Mouse (Mus musculus) limb, embryonic 11.5 days (tissue): ENCODE measurements at regions not wholly inside any gene's neighbourhood (a gene's known extent, or its start where the extent isn't known, plus 50 kb on each side); places are given as distances from the start of the nearest gene placed in this dataset.

Experiments used
- ATAC-seq: fragments of 200-750 bp; cut with Nextera tagmentation; 2 replicates; pipeline ENCODE4 v1.8.0; 2017; ENCODE audit warnings: low read depth; ENCODE audit not compliant: insufficient number of reproducible peaks, low FRiP score, low TSS enrichment
- DNase-seq: peaks from one replicate; pipeline ENCODE4 v3.0.0-alpha.2; 2015; ENCODE audit warnings: low spot score
- H3K27ac ChIP-seq: fragments of 300-500 bp; sonication (generic); replicated peaks from 2 replicates; pipeline ENCODE4 v1.5.1; 2014; ENCODE audit warnings: low read depth, mild to moderate bottlenecking, low read length
- H3K27me3 ChIP-seq: fragments of 300-500 bp; sonication (generic); 2 replicates; pipeline ENCODE4 v1.6.1; 2014; ENCODE audit warnings: mild to moderate bottlenecking, low read length, mixed read lengths; ENCODE audit not compliant: control insufficient read depth, insufficient read depth
- H3K36me3 ChIP-seq: fragments of 300-500 bp; sonication (generic); 2 replicates; pipeline ENCODE4 v1.6.1; 2014; ENCODE audit warnings: mild to moderate bottlenecking, low read length, moderate library complexity, mixed read lengths; ENCODE audit not compliant: control insufficient read depth, insufficient read depth
- H3K4me1 ChIP-seq: fragments of 300-500 bp; sonication (generic); 2 replicates; pipeline ENCODE4 v1.6.1; 2014; ENCODE audit warnings: low read length, mixed read lengths; ENCODE audit not compliant: control insufficient read depth, insufficient read depth
- H3K4me2 ChIP-seq: fragments of 300-500 bp; sonication (generic); 2 replicates; pipeline ENCODE4 v1.6.1; 2014; ENCODE audit warnings: low read depth, mild to moderate bottlenecking, moderate library complexity; ENCODE audit not compliant: severe bottlenecking
- H3K4me3 ChIP-seq: fragments of 300-500 bp; sonication (generic); 2 replicates; pipeline ENCODE4 v1.5.1; 2014; ENCODE audit warnings: low read depth, low read length
- H3K9ac ChIP-seq: fragments of 300-500 bp; sonication (generic); 2 replicates; pipeline ENCODE4 v1.6.1; 2014; ENCODE audit warnings: mild to moderate bottlenecking, low read length
- H3K9me3 ChIP-seq: fragments of 300-500 bp; sonication (generic); 2 replicates; pipeline ENCODE4 v1.6.1; 2016; ENCODE audit warnings: low read length; ENCODE audit not compliant: control insufficient read depth
- WGBS: fragments of 180-500 bp; shearing (Covaris S2); extraction: QIAGEN DNeasy Blood & Tissue Kit; methylation state at CpG from one replicate; pipeline ENCODE4 v1.1.7; 2014; 5-methylcytosine and 5-hydroxymethylcytosine counted together

DNA sequence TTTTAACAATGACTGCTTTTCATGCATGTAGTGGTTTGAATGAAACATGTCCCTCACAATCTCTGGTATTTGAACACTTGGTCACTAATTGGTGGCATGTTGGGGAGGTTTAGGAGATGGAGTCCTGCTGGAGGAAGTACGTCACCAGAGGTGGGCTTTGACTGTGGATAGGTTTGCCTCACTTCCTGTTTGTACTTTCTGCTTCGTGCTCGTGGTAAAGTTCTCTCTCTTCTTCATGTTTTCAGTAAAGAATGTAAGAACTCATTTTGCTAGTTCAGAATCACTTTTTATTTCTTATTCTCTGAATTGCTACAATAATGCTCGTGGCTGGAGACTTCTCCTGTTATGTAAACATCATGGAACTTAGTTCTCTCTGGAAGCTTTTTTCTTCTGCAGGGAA is 310.5 kb upstream of the Ptger4 start:
- ATAC-seq (no peak), DNase-seq (no peak)
- H3K4me1 ChIP-seq = no peaks in the 10 kb centered on the region
- no peak overlapping the region for H3K27ac ChIP-seq
- H3K4me2 ChIP-seq = no peak overlapping the region
- H3K9me3 ChIP-seq = no peaks in the 10 kb centered on the region
- no peaks in the 10 kb centered on the region for H3K27me3 ChIP-seq
- no peak overlapping the region for H3K4me3 ChIP-seq
- 82% methylated on average over 4 of the region's 4 CpGs for WGBS
- no peaks in the 10 kb centered on the region for H3K36me3 ChIP-seq
- H3K9ac ChIP-seq = no peak overlapping the region

DNA sequence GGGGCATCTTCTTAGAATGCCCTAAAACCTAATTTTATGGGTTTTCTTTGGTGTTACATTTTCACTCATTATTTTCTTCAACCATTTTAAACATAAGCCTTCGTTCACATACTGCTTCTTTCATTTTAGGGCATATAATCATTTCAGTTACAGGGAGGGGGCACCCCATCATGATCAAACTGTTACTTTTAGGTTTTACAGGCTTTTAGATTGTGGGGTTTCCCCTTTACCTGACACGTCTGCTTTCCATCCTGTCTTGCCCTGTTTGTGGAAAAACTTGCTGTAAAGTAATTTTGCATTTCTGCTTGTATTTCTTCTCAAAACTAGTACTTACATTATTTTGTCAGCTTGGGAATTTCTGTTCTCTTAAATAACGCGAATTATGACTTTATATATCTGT is 310.9 kb upstream of the Ptger4 start:
- Histone ChIP-seq H3K4me2 (no peak overlapping the region), H3K9me3 (no peaks in the 10 kb centered on the region), H3K4me1 (no peaks in the 10 kb centered on the region), H3K27me3 (no peaks in the 10 kb centered on the region), H3K9ac (no peak overlapping the region), H3K27ac (no peak overlapping the region), H3K36me3 (no peaks in the 10 kb centered on the region), H3K4me3 (no peak overlapping the region)
- 81% methylated on average over 4 of the region's 4 CpGs for WGBS
- DNase-seq (no peak), ATAC-seq (no peak)

DNA sequence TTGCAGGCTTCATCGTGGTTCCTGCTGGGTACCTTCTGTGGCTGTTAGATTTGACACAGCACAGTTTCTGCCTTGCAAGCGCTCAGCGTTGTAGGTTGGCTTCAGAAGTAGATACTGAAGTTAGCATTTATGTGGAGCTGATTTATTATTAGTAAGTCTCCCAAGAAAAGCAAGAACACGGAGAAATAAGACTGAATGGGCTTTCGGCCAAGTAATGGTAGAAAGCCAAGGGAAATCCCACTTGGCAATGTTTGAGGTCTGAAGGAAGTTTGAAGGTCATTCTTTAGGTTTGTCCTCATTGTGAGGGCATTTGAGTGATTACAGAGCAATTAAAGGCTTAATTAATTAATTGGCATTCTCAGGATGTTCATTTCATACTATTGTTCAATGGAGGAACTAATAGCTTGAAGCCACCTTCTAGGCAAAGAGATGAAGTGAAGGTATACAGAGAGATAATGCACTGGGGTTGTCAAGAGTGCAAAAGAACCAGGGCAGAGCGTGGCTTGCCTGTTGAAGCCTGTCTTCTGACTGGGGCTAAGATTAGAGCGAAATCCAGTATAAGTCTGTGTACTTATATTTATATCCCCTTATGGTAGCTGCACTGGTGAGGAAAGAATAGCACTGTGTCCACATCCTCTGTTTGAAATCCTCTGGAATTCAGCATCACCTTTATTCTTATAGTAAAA is 311.5 kb upstream of the Ptger4 start:
- Histone ChIP-seq H3K9me3 (no peaks in the 10 kb centered on the region), H3K36me3 (no peaks in the 10 kb centered on the region), H3K27ac (no peak overlapping the region), H3K4me1 (no peaks in the 10 kb centered on the region), H3K4me3 (no peak overlapping the region), H3K27me3 (no peaks in the 10 kb centered on the region), H3K9ac (no peak overlapping the region), H3K4me2 (no peak overlapping the region)
- WGBS = 89% methylated on average over 7 of the region's 7 CpGs
- ATAC-seq = no peak
- no peak for DNase-seq

DNA sequence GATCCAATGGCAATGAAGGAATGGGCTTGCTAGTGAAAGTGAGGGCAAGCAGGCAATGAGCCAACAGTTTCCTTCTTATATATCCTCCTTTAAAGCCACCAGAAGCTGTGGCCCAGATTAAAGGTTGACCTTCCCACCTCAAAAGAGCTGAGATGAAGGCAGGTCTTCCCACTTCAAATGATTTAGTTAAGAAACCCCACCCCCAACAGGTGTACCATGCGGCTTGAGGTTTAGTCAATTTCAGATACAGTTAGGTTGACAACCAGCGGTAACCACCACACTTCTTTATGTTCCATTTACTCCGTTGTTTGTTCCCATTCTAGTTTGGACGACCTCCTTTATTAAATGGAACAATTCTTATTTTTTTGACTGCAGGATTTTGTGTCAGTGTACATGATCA is 317.8 kb upstream of the Ptger4 start:
- WGBS = 90% methylated on average over 4 of the region's 4 CpGs

DNA sequence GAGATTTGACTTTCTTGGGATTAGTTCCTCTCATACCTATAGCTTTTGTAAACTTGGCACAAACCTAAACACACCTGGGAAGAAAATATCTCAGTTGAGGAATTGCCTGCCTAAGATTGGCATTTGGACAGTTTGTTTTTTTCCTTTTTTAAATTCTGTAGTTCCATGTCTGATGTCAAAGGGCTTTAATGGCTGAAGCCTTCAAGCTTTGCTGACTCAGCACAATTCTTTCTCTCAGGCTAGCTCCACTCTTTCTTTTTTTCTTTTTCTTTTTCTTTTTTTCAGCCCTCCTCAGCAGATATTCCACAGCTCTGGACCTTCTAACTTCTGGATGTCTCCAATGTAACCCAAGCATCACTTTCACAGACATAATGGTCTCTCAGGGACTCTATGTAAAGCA is 330.4 kb upstream of the Ptger4 start:
- no peak overlapping the region for H3K4me2 ChIP-seq
- ATAC-seq = no peak

More for the DNA sequence above, 317.8 kb upstream of the Ptger4 start:
- DNase-seq = no peak
- Histone ChIP-seq H3K9me3 (no peaks in the 10 kb centered on the region), H3K4me3 (no peak overlapping the region), H3K4me1 (no peaks in the 10 kb centered on the region), H3K27ac (no peak overlapping the region), H3K36me3 (no peaks in the 10 kb centered on the region), H3K27me3 (no peaks in the 10 kb centered on the region), H3K9ac (no peak overlapping the region), H3K4me2 (no peak overlapping the region)
- no peak for ATAC-seq

DNA sequence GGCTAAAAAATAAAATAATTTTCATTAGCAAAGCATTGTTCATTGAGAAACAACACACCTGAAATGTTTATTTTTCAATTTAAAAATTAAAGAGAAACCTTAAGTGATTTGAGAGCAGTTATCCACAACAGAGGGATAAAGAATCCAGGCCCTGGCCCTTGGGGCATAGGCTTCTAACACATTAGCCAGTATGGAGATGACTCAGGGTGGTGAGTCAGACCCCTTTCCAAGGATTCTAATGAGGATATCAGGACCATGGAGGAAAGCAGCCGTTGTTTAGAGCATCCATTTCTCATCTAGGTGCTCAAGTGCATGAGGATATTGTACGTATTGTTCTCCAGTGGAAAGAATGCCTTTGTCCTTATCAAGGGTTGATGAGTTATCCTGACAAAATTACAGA is 335.6 kb upstream of the Ptger4 start:
- 87% methylated on average over 2 of the region's 2 CpGs for WGBS
- no peak overlapping the region for H3K27ac ChIP-seq
- no peaks in the 10 kb centered on the region for H3K36me3 ChIP-seq
- no peak overlapping the region for H3K4me3 ChIP-seq
- no peaks in the 10 kb centered on the region for H3K4me1 ChIP-seq
- no peak for DNase-seq
- H3K4me2 ChIP-seq = no peak overlapping the region
- ATAC-seq = no peak
- no peaks in the 10 kb centered on the region for H3K27me3 ChIP-seq
- H3K9me3 ChIP-seq = no peaks in the 10 kb centered on the region
- no peak overlapping the region for H3K9ac ChIP-seq

More for the DNA sequence above, 330.4 kb upstream of the Ptger4 start:
- no peaks in the 10 kb centered on the region for H3K9me3 ChIP-seq
- no peaks in the 10 kb centered on the region for H3K27me3 ChIP-seq
- no peaks in the 10 kb centered on the region for H3K4me1 ChIP-seq
- H3K27ac ChIP-seq = no peak overlapping the region
- DNase-seq = no peak
- H3K9ac ChIP-seq = no peak overlapping the region
- H3K36me3 ChIP-seq = no peaks in the 10 kb centered on the region
- no peak overlapping the region for H3K4me3 ChIP-seq

DNA sequence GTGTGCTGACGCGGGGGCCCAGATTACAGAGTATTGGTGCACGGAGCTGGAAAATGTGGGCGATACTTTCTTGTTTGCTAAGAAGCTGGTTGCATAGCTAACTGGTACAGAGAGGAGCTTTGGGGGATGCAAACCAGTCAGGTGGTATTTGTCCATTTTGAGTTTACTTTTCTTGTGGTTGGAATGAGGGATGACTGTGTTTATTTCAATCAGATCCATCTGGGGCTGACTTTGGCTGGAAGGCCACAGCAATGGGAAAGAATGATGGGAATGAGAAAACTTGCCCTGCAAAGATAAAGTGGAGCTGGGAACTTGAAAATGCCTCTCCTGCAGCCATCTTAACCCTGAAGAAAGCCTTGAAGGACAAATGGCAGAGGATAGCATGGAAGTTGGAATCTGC is 336.4 kb upstream of the Ptger4 start:
- H3K9ac ChIP-seq = no peak overlapping the region
- no peaks in the 10 kb centered on the region for H3K9me3 ChIP-seq
- no peak overlapping the region for H3K27ac ChIP-seq
- ATAC-seq = no peak
- H3K27me3 ChIP-seq = no peaks in the 10 kb centered on the region
- no peak overlapping the region for H3K4me2 ChIP-seq
- H3K4me1 ChIP-seq = no peaks in the 10 kb centered on the region
- 98% methylated on average over 4 of the region's 4 CpGs for WGBS
- no peaks in the 10 kb centered on the region for H3K36me3 ChIP-seq
- no peak for DNase-seq
- H3K4me3 ChIP-seq = no peak overlapping the region

DNA sequence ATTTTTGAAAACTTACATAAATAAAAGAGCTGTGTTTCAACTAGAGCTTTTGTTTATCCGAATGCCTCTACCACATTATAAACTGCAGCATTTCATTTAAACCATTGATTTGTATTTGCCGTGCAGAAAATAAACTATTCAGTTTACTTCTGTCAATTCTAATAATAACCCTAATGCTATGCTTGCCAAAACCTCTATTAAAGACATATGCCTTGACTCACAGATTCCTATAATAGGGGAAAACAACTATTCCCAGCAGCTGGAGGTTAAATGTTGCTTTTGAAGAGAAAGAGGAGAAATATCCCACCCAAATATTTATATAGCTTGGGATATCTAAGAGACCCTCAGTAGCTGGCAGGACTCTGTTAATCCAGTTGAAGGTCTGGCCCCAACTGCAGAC is 340.4 kb upstream of the Ptger4 start:
- H3K4me3 ChIP-seq = no peak overlapping the region
- H3K9ac ChIP-seq = no peak overlapping the region
- H3K4me1 ChIP-seq = no peaks in the 10 kb centered on the region
- no peak overlapping the region for H3K4me2 ChIP-seq
- H3K27me3 ChIP-seq = no peaks in the 10 kb centered on the region
- WGBS = 84% methylated on average over 2 of the region's 2 CpGs
- DNase-seq (no peak), ATAC-seq (no peak)
- no peak overlapping the region for H3K27ac ChIP-seq
- H3K9me3 ChIP-seq = no peaks in the 10 kb centered on the region
- H3K36me3 ChIP-seq = no peaks in the 10 kb centered on the region

DNA sequence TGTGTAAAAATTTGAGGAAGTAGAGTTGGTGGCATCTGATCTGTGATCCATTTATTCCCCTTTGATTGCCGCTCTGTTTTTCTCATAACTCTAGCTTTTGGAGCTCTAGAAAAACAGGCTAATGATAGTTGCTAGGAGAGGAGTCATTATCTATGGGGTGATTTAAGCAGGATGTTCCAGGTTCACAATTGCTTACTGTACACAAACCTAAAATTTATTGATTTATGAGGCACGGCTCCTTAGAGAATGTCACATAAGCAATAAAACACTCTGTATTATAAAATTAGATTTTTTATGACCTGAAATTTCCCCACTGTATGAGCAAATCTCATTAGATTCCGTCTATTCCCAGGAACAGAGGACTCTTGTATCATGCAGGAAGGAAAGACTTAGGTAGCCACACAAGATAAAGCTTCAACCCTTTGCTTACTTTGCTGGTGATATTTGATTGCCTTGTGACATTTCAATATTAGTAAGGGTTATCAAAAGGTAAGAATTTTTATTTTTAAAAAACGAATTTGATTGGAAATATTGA is 360.8 kb upstream of the Ptger4 start:
- 69% methylated on average over 4 of the region's 4 CpGs for WGBS

More for the DNA sequence above, 360.8 kb upstream of the Ptger4 start:
- H3K9me3 ChIP-seq = no peaks in the 10 kb centered on the region
- H3K4me2 ChIP-seq = no peak overlapping the region
- H3K4me3 ChIP-seq = no peak overlapping the region
- H3K36me3 ChIP-seq = no peaks in the 10 kb centered on the region
- no peak overlapping the region for H3K9ac ChIP-seq
- H3K27ac ChIP-seq = no peak overlapping the region
- ATAC-seq = no peak
- H3K27me3 ChIP-seq = no peaks in the 10 kb centered on the region
- no peaks in the 10 kb centered on the region for H3K4me1 ChIP-seq
- no peak for DNase-seq
